Mouse (Mus musculus) T-helper 2 cell (primary cell): ENCODE measurements around the gene Gm26602.
"Not testable (repeated sequence)": the region's sequence is repeated elsewhere in the genome, so short reads cannot be mapped to it uniquely, and the experiment has no call there.

Experiments
- in situ Hi-C: fragments of 300-600 bp; cut with MboI, MseI; formaldehyde crosslinking; loops from one replicate; pipeline ENCODE4 v1.15.1; 2025; ENCODE audit warnings: high pct_unique_total_duplicates

Gm26602 gene

GRCm38 (mm10) chr10:79959412-79959811 is 48.8 kb downstream of the Gm26602 start:
- in situ Hi-C loops: not testable (repeated sequence)

GRCm38 (mm10) chr10:79959847-79960601 is 49.4 kb downstream of the Gm26602 start, which contains the start of gene Wdr18:
TSS of gene Wdr18 (plus strand) at chr10:79960152.
- in situ Hi-C loops: loop anchor here (5.0 kb wide), 1 partner anchor 33 kb away; the partner anchor contains the start of gene Arid3a
